10 mouse cellular contexts compared by ENCODE assay signal in genomic region chr4:135270476-135270875, GRCm38 (mm10). TPM values are rescaled to one million over a fixed set of nuclear protein-coding genes. Genes with fewer than 3 reads are reported as not detected.
DNase-seq lines count a peak whose midpoint lies in the region; ATAC-seq and TF ChIP-seq lines count a peak whose summit lies in the region.
"Had no signal": no experiment of that assay in that cellular context is flagged by ENCODE, and none has a peak within 500 bp of the region (broad histone marks: within the 10 kb centered on the region; RNA-seq: fewer than 3 reads in every experiment).

No protein-coding gene starts in this region.

- H3K9ac ChIP-seq in heart, embryonic 12.5 days: peak overlapping the region; percentile 100
- H3K9ac ChIP-seq in ES-Bruce4 (ENCODE audit: low read depth, poor library complexity, severe bottlenecking): peak overlapping the region; percentile 83; the same call in 1 of the 2 replicates
- H3K9ac ChIP-seq in liver, postnatal 0 days (replicated peaks): peak overlapping the region; percentile 95

- 17% methylated on average over 8 of the region's 8 CpGs for WGBS in heart, embryonic 12.5 days
- WGBS in hindbrain, embryonic 10.5 days: 67% methylated on average over 8 of the region's 8 CpGs
- WGBS in liver, postnatal 0 days (ENCODE audit: insufficient replicate concordance): 56% methylated on average over 8 of the region's 8 CpGs

- no peaks in the 10 kb centered on the region for H3K27me3 ChIP-seq in heart, embryonic 12.5 days (replicated peaks)
- no peaks in the 10 kb centered on the region for H3K27me3 ChIP-seq in ES-Bruce4 (ENCODE audit: control insufficient read depth, insufficient read depth, low read length, poor library complexity, severe bottlenecking)
- peaks cover 21% of the 10 kb centered on the region for H3K27me3 ChIP-seq in hindbrain, embryonic 10.5 days (ENCODE audit: insufficient read depth, poor library complexity, severe bottlenecking)
- H3K27me3 ChIP-seq in liver, postnatal 0 days (ENCODE audit: insufficient read depth, low read length): no peaks in the 10 kb centered on the region

- intact Hi-C loops in heart, postnatal 25 days (cut with DNase I): no loop called here

- no peak for TF ChIP-seq POLR2A in ES-Bruce4 (IDR thresholded peaks at IDR 0.05; ENCODE audit: insufficient read depth, low read length)

- peak overlapping the region; percentile 97 for H3K4me3 ChIP-seq in heart, embryonic 12.5 days
- H3K4me3 ChIP-seq in ES-Bruce4 (ENCODE audit: low read depth, low read length): peak overlapping the region; percentile 8; the same call in 1 of the 2 replicates
- peak overlapping the region; percentile 96 for H3K4me3 ChIP-seq in hindbrain, embryonic 10.5 days
- peak overlapping the region; percentile 88 for H3K4me3 ChIP-seq in liver, postnatal 0 days (ENCODE audit: low read depth, low read length)

- no peak for TF ChIP-seq EP300 in ES-Bruce4 (IDR thresholded peaks at IDR 0.05; ENCODE audit: insufficient read depth, low read depth, low read length)
- no peak for TF ChIP-seq EP300 in liver, postnatal 0 days (IDR thresholded peaks at IDR 0.05; ENCODE audit: low read depth)

- H3K36me3 ChIP-seq in heart, embryonic 12.5 days: peaks cover 7% of the 10 kb centered on the region; the same call in 1 of the 2 replicates
- H3K36me3 ChIP-seq in ES-Bruce4 (ENCODE audit: control insufficient read depth, insufficient read depth, low read length, poor library complexity, severe bottlenecking): peaks cover 9% of the 10 kb centered on the region
- H3K36me3 ChIP-seq in hindbrain, embryonic 10.5 days: peaks cover 30% of the 10 kb centered on the region
- peaks cover 6% of the 10 kb centered on the region; the same call in 1 of the 2 replicates for H3K36me3 ChIP-seq in liver, postnatal 0 days (replicated peaks; ENCODE audit: insufficient read depth, low read length)

- no peak for ATAC-seq in heart, embryonic 12.5 days (ENCODE audit: insufficient number of reproducible peaks, low FRiP score)
- no peak for ATAC-seq in liver, postnatal 0 days

- no peak for TF ChIP-seq CTCF in ES-Bruce4 (IDR thresholded peaks at IDR 0.05; ENCODE audit: low read depth, low read length)
- no peak for TF ChIP-seq CTCF in liver, postnatal 0 days (IDR thresholded peaks at IDR 0.05; ENCODE audit: low read depth)

- H3K27ac ChIP-seq in heart, embryonic 12.5 days (ENCODE audit: poor library complexity, severe bottlenecking): peak overlapping the region; percentile 99
- H3K27ac ChIP-seq in ES-Bruce4 (ENCODE audit: insufficient read depth, low read length): no peak overlapping the region
- no peak overlapping the region for H3K27ac ChIP-seq in hindbrain, embryonic 10.5 days
- peak overlapping the region; percentile 97 for H3K27ac ChIP-seq in liver, postnatal 0 days (ENCODE audit: low read depth)

- no peak for DNase-seq in heart, postnatal 25 days (ENCODE audit: low spot score)
- DNase-seq in hindbrain, embryonic 10.5 days (ENCODE audit: low spot score): no peak
- no peak for DNase-seq in liver, postnatal 0 days
- no peak for DNase-seq in cerebellum, adult 9-11 months
- no peak for DNase-seq in gastrocnemius, postnatal 25 days
- no peak for DNase-seq in testis, postnatal 14 days (ENCODE audit: low spot score)
- DNase-seq: cerebellum, adult 11 months; right cerebral cortex, postnatal 4 days had no signal

- peak overlapping the region; percentile 76 for H3K4me2 ChIP-seq in heart, embryonic 12.5 days
- H3K4me2 ChIP-seq in liver, postnatal 0 days (ENCODE audit: low read depth, low read length): peak overlapping the region; percentile 85

- peaks cover 56% of the 10 kb centered on the region for H3K4me1 ChIP-seq in heart, embryonic 12.5 days (replicated peaks)
- peaks cover 4% of the 10 kb centered on the region for H3K4me1 ChIP-seq in ES-Bruce4 (ENCODE audit: control insufficient read depth, insufficient read depth, low read length)
- H3K4me1 ChIP-seq in hindbrain, embryonic 10.5 days (replicated peaks): peaks cover 56% of the 10 kb centered on the region
- H3K4me1 ChIP-seq in liver, postnatal 0 days (ENCODE audit: insufficient read depth): peaks cover 47% of the 10 kb centered on the region

- no peaks in the 10 kb centered on the region for H3K9me3 ChIP-seq in heart, embryonic 12.5 days (replicated peaks)
- H3K9me3 ChIP-seq in ES-Bruce4 (replicated peaks; ENCODE audit: control insufficient read depth, insufficient read depth, low read length, poor library complexity, severe bottlenecking): no peaks in the 10 kb centered on the region
- H3K9me3 ChIP-seq in hindbrain, embryonic 10.5 days: no peaks in the 10 kb centered on the region
- no peaks in the 10 kb centered on the region for H3K9me3 ChIP-seq in liver, postnatal 0 days (ENCODE audit: low read length)

RNA-seq across cellular contexts. Expression of gene Clic4, which starts 2.1 kb away (rescaled TPM):
- 291 and 300 TPM in 2 replicates for polyA plus RNA-seq in heart, embryonic 12.5 days (2016; fragmentation: Nextera tagmentation; extraction: Ambion mirVana)
- 100 to 1,000 TPM; 249 to 269 TPM for total RNA-seq in heart, postnatal 25 days (2021)
- 151 TPM in 2 replicates for polyA plus RNA-seq in ES-Bruce4 (2011; ENCODE audit: insufficient read depth, insufficient read length, low read depth, missing spikeins)
- polyA plus RNA-seq in hindbrain, embryonic 10.5 days (2016; fragmentation: Nextera tagmentation; extraction: Ambion mirVana): 184 and 220 TPM in 2 replicates
- polyA plus RNA-seq in liver, postnatal 0 days (2015; fragmentation: Nextera tagmentation; extraction: Ambion mirVana): 52.2 and 64.6 TPM in 2 replicates
- total RNA-seq in gastrocnemius, postnatal 25 days (2021): 10 to 100 TPM; 28.6 to 38.0 TPM

Comparison
In these comparisons a context has a peak if more than half of its experiments do, and no peak if none do; other contexts are left out.
1. H3K27ac ChIP-seq: peak in heart, embryonic 12.5 days (single experiment) and liver, postnatal 0 days (single experiment); none in ES-Bruce4 (single experiment) and hindbrain, embryonic 10.5 days (single experiment).
2. H3K4me3 ChIP-seq: peak in every context shown above with its lines; median percentile 97 in heart, embryonic 12.5 days; 96 in hindbrain, embryonic 10.5 days; 88 in liver, postnatal 0 days; 8 in ES-Bruce4.
3. Peak in every context shown above with its lines, with median percentiles within 50 percentile points of each other: H3K9ac ChIP-seq.